14 mouse cellular contexts compared by ENCODE assay signal in genomic region chr8:124319316-124319652, GRCm38 (mm10).
DNase-seq lines count a peak whose midpoint lies in the region; ATAC-seq and TF ChIP-seq lines count a peak whose summit lies in the region.
"Had no signal": no experiment of that assay in that cellular context is flagged by ENCODE, and none has a peak within 500 bp of the region (broad histone marks: within the 10 kb centered on the region; RNA-seq: fewer than 3 reads in every experiment).

No protein-coding gene starts in this region.

- H3K4me3 ChIP-seq in liver, embryonic 11.5 days (ENCODE audit: low read depth, low read length), result no peak overlapping the region
- H3K4me3 ChIP-seq in MEL (ENCODE audit: control insufficient read depth in 1 of 2, insufficient read depth in 1 of 2, low read depth in 2 of 2, low read length in 2 of 2), result no peak overlapping the region
- no peak overlapping the region for H3K4me3 ChIP-seq in liver, embryonic 12.5 days
- H3K4me3 ChIP-seq in stomach, postnatal 0 days (ENCODE audit: low read depth, low read length), result no peak overlapping the region
- H3K4me3 ChIP-seq: erythroblast, embryonic 14.5 days; heart, embryonic 15.5 days; intestine, embryonic 15.5 days; kidney, embryonic 15.5 days had no signal

- H3K27me3 ChIP-seq in liver, embryonic 11.5 days (replicated peaks; ENCODE audit: control insufficient read depth, insufficient read depth, low read length), result no peaks in the 10 kb centered on the region
- H3K27me3 ChIP-seq in MEL (ENCODE audit: control insufficient read depth in 1 of 2, insufficient read depth in 2 of 2, low read length in 2 of 2), result no peaks in the 10 kb centered on the region
- H3K27me3 ChIP-seq in liver, embryonic 12.5 days (replicated peaks), result no peaks in the 10 kb centered on the region
- no peaks in the 10 kb centered on the region for H3K27me3 ChIP-seq in stomach, postnatal 0 days (ENCODE audit: control insufficient read depth, insufficient read depth, low read length)
- H3K27me3 ChIP-seq: heart, embryonic 15.5 days; intestine, embryonic 15.5 days; kidney, embryonic 15.5 days had no signal

- TF ChIP-seq CTCF in MEL (IDR thresholded peaks at IDR 0.05 in 2 of 3, conservative IDR thresholded peaks at IDR 0.05 in 1 of 3; ENCODE audit: control insufficient read depth in 1 of 3, insufficient read depth in 1 of 3, low read depth in 2 of 3, low read length in 3 of 3, poor library complexity in 1 of 3, severe bottlenecking in 1 of 3), result no peak
- no peak for TF ChIP-seq CTCF in stomach, postnatal 0 days (IDR thresholded peaks at IDR 0.05; ENCODE audit: low read depth)

- WGBS in liver, embryonic 11.5 days, result 52% methylated on average over 4 of the region's 4 CpGs
- 20% methylated on average over 4 of the region's 4 CpGs for WGBS in liver, embryonic 12.5 days (ENCODE audit: insufficient replicate concordance)
- 88% methylated on average over 4 of the region's 4 CpGs for WGBS in stomach, postnatal 0 days

- 0 out of 2 replicates have a peak, but pooled peaks have one; percentile 38 for ATAC-seq in liver, embryonic 11.5 days (replicated peaks; ENCODE audit: low FRiP score)
- peak; percentile 46; the same call in 1 of the 2 replicates for ATAC-seq in liver, embryonic 12.5 days
- ATAC-seq in stomach, postnatal 0 days (ENCODE audit: low FRiP score, low TSS enrichment), result no peak
- ATAC-seq: forebrain, embryonic 14.5 days; intestine, embryonic 15.5 days had no signal

- H3K4me2 ChIP-seq in liver, embryonic 11.5 days, result peak overlapping the region; percentile 25
- peak overlapping the region; percentile 31 for H3K4me2 ChIP-seq in liver, embryonic 12.5 days
- no peak overlapping the region for H3K4me2 ChIP-seq in stomach, postnatal 0 days (replicated peaks; ENCODE audit: low read depth)
- H3K4me2 ChIP-seq: heart, embryonic 15.5 days; intestine, embryonic 15.5 days; kidney, embryonic 15.5 days; midbrain, embryonic 11.5 days had no signal

- no peaks in the 10 kb centered on the region for H3K79me2 ChIP-seq in MEL (ENCODE audit: control insufficient read depth, insufficient read depth, low read length, poor library complexity)

- H3K9me3 ChIP-seq in liver, embryonic 11.5 days (ENCODE audit: control insufficient read depth, low read length), result no peaks in the 10 kb centered on the region
- no peaks in the 10 kb centered on the region for H3K9me3 ChIP-seq in MEL (replicated peaks; ENCODE audit: insufficient read depth, low read length)
- no peaks in the 10 kb centered on the region for H3K9me3 ChIP-seq in liver, embryonic 12.5 days (replicated peaks)
- no peaks in the 10 kb centered on the region for H3K9me3 ChIP-seq in stomach, postnatal 0 days (ENCODE audit: control insufficient read depth, low read length)
- H3K9me3 ChIP-seq: heart, embryonic 15.5 days; intestine, embryonic 15.5 days; kidney, embryonic 15.5 days had no signal

- H3K27ac ChIP-seq in liver, embryonic 11.5 days (ENCODE audit: low read depth, low read length), result peak overlapping the region; percentile 45; the same call in 1 of the 2 replicates
- no peak overlapping the region for H3K27ac ChIP-seq in MEL (ENCODE audit: control insufficient read depth, low read depth, low read length)
- peak overlapping the region; percentile 40; the same call in 1 of the 2 replicates for H3K27ac ChIP-seq in liver, embryonic 12.5 days
- H3K27ac ChIP-seq in stomach, postnatal 0 days (replicated peaks), result no peak overlapping the region; the same call in 1 of the 2 replicates
- H3K27ac ChIP-seq: intestine, embryonic 15.5 days; kidney, embryonic 15.5 days had no signal

- TF ChIP-seq RAD21 in MEL (IDR thresholded peaks at IDR 0.05; ENCODE audit: low read depth, low read length), result no peak

- peaks cover 52% of the 10 kb centered on the region for H3K4me1 ChIP-seq in liver, embryonic 11.5 days (replicated peaks; ENCODE audit: control insufficient read depth, insufficient read depth, low read length)
- no peaks in the 10 kb centered on the region for H3K4me1 ChIP-seq in MEL (ENCODE audit: control insufficient read depth in 1 of 2, insufficient read depth in 2 of 2, low read length in 2 of 2)
- peaks cover 73% of the 10 kb centered on the region for H3K4me1 ChIP-seq in liver, embryonic 12.5 days
- H3K4me1 ChIP-seq in stomach, postnatal 0 days (replicated peaks; ENCODE audit: control insufficient read depth, insufficient read depth), result no peaks in the 10 kb centered on the region; the same call in 1 of the 2 replicates

- no peak for DNase-seq in liver, embryonic 11.5 days (ENCODE audit: low spot score)
- DNase-seq in liver, result no peak
- DNase-seq in MEL (ENCODE audit: low read depth, low spot score), result peak; percentile 6
- DNase-seq in natural killer cell, adult 2 months (ENCODE audit: low spot score in 2 of 2), result peak; percentile 23 to 55
- DNase-seq in stomach, postnatal 0 days (ENCODE audit: low spot score), result no peak
- DNase-seq in ovary, postnatal 36 days (ENCODE audit: low spot score), result no peak
- DNase-seq: adrenal gland, postnatal 10 days had no signal

- H3K36me3 ChIP-seq in liver, embryonic 11.5 days (ENCODE audit: control insufficient read depth, insufficient read depth, low read length), result peaks cover 9% of the 10 kb centered on the region
- no peaks in the 10 kb centered on the region for H3K36me3 ChIP-seq in MEL (ENCODE audit: control insufficient read depth in 1 of 2, insufficient read depth in 2 of 2, low read length in 2 of 2)
- peaks cover 21% of the 10 kb centered on the region for H3K36me3 ChIP-seq in liver, embryonic 12.5 days
- no peaks in the 10 kb centered on the region; the same call in 1 of the 2 replicates for H3K36me3 ChIP-seq in stomach, postnatal 0 days (ENCODE audit: control insufficient read depth, insufficient read depth, low read length)
- H3K36me3 ChIP-seq: heart, embryonic 15.5 days had no signal

- no peak for TF ChIP-seq EP300 in MEL (IDR thresholded peaks at IDR 0.05; ENCODE audit: low read depth in 1 of 2, low read length in 2 of 2)
- TF ChIP-seq EP300 in stomach, postnatal 0 days (optimal IDR thresholded peaks at IDR 0.05), result no peak

- H3K9ac ChIP-seq in liver, embryonic 11.5 days (ENCODE audit: low read depth, low read length), result no peak overlapping the region
- no peak overlapping the region for H3K9ac ChIP-seq in MEL (ENCODE audit: control insufficient read depth, low read depth, low read length, poor library complexity, severe bottlenecking)
- H3K9ac ChIP-seq in liver, embryonic 12.5 days, result no peak overlapping the region
- H3K9ac ChIP-seq in stomach, postnatal 0 days (ENCODE audit: low read length), result no peak overlapping the region
- H3K9ac ChIP-seq: heart, embryonic 15.5 days; intestine, embryonic 15.5 days; kidney, embryonic 15.5 days had no signal

- TF ChIP-seq POLR2A in MEL (IDR thresholded peaks at IDR 0.05; ENCODE audit: control insufficient read depth in 1 of 2, insufficient read depth in 1 of 2, low read depth in 1 of 2, low read length in 2 of 2, poor library complexity in 1 of 2), result no peak

TF ChIP-seq in MEL, 35 proteins besides CTCF, POLR2A, EP300 and RAD21:
- no peak for TF ChIP-seq MXI1 (IDR thresholded peaks at IDR 0.05; ENCODE audit: low read depth, low read length)
- TF ChIP-seq NELFE (IDR thresholded peaks at IDR 0.05; ENCODE audit: low read depth, low read length), result no peak
- TF ChIP-seq KAT2A (conservative IDR thresholded peaks at IDR 0.05; ENCODE audit: low read depth, low read length), result no peak
- TF ChIP-seq GATA1 (IDR thresholded peaks at IDR 0.05; ENCODE audit: low read depth, low read length), result no peak
- TF ChIP-seq MAZ (IDR thresholded peaks at IDR 0.05; ENCODE audit: low read depth, low read length), result no peak
- no peak for TF ChIP-seq ZC3H11A (IDR thresholded peaks at IDR 0.05; ENCODE audit: low read depth, low read length)
- TF ChIP-seq NRF1 (IDR thresholded peaks at IDR 0.05; ENCODE audit: insufficient read depth, low read depth, low read length, poor library complexity, severe bottlenecking), result no peak
- no peak for TF ChIP-seq SMC3 (IDR thresholded peaks at IDR 0.05; ENCODE audit: low read depth, low read length)
- no peak for TF ChIP-seq ELF1 (IDR thresholded peaks at IDR 0.05; ENCODE audit: low read depth, low read length)
- TF ChIP-seq MEF2A (IDR thresholded peaks at IDR 0.05; ENCODE audit: extremely low read depth, insufficient replicate concordance, low read depth, low read length, poor library complexity, severe bottlenecking), result no peak
- no peak for TF ChIP-seq POLR2AphosphoS5 (IDR thresholded peaks at IDR 0.05; ENCODE audit: borderline replicate concordance, low read depth, low read length)
- no peak for TF ChIP-seq GABPA (IDR thresholded peaks at IDR 0.05; ENCODE audit: low read depth, low read length)
- no peak for TF ChIP-seq CHD1 (IDR thresholded peaks at IDR 0.05; ENCODE audit: low read depth, low read length)
- TF ChIP-seq BHLHE40 (IDR thresholded peaks at IDR 0.05; ENCODE audit: borderline replicate concordance, low read depth, low read length), result no peak
- TF ChIP-seq UBTF (IDR thresholded peaks at IDR 0.05; ENCODE audit: borderline replicate concordance, insufficient read depth, low read depth, low read length), result no peak
- TF ChIP-seq SIN3A (IDR thresholded peaks at IDR 0.05; ENCODE audit: low read length), result no peak

Comparison
In these comparisons a context has a peak if more than half of its experiments do, and no peak if none do; other contexts are left out.
1. DNase-seq: peak in MEL (single experiment) and natural killer cell, adult 2 months (2 of 2); none in liver, embryonic 11.5 days (single experiment), liver (single experiment), stomach, postnatal 0 days (single experiment) and ovary, postnatal 36 days (single experiment).
2. H3K27ac ChIP-seq: peak in liver, embryonic 11.5 days (single experiment) and liver, embryonic 12.5 days (single experiment); none in MEL (single experiment) and stomach, postnatal 0 days (single experiment).